Mouse (Mus musculus): ENCODE results near the gene Gstm6.
"Not testable (repeated sequence)": the region's sequence is repeated elsewhere in the genome, so short reads cannot be mapped to it uniquely, and the experiment has no call there.

Gstm6 gene
- long read RNA-seq, experiment 1, transcript Gstm6-205 (8 exons, 1,153 nt): major isoform, 7 of 10 reads
- long read RNA-seq, experiment 1, partial matches to known transcripts: 2 of 10 reads
- long read RNA-seq, experiment 1, other reads (novel, unspliced or antisense): 1 of 10 reads
- long read RNA-seq, experiment 2, partial matches to known transcripts: 0 of 5 reads
- long read RNA-seq, experiment 2, other reads (novel, unspliced or antisense): 1 of 5 reads

DNA sequence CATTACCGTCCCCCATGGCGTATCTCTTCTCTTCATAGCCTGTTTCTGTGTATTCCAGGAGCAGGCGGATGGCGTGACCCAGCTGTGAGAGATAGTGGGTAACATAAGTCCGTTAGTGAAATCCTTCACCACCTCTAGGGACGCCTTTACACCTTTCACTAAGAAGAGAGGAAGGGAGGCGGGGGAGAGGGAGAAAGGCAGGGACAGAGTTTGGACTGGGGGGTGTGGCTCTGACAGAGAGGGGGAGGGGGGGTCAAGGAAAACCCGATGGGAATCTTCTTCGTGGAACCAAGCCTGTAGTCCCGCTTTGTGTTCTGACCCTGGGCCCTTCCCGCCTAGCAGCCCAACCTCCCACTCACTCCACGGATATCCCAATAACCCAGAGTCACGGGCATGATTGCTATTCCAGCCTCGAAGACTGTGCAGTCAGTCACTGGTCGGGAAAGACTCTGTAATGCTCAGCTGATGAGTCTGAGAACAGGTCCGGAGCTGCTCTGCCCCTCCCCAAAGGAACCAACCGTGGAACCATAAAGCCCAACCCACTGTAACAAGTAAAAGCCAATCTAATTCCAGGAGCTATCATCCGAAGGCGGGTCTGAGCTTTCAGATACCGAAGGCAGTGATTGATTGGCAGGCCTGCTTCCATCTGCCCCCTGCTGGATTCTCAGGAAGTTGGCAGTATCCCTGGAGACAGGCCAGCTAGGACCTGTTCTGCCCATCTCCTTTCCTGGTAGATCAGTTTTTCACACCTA, at the start of gene Gstm6:
Gstm6 (minus strand) TSS at position 511 of the 752 bp plus-strand sequence.
- intact Hi-C loops (cut with DNase I): loop anchor here (5.0 kb wide), 1 partner anchor 119 kb away; no protein-coding TSS in a partner anchor

DNA sequence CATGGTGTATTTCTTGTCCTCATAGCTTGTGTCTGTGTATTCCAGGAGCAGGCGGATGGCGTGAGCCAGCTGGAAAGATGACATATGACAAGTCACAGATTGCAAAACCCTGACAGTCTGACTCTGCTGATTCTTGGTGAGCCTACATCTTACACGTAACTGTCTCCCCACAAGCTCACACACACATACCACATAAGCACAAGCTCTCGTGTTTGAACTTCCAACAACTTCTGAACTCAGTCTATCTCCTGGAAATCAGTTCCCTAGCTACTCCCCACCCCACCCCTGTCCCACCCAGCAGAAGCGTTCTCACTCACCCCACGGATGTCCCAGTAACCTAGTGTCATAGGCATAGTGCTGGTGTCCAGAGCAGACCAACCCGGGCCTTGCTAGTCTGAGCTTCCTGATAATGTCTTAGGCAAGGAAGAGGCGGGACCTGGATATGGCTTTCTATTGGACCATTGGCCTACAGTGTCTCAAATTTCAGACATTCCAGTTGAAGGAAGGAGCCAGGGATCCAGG, 42.6 kb upstream of the Gstm6 start, which contains the start of gene Gstm2:
Gstm2 (minus strand) TSS at position 413 of the 522 bp plus-strand sequence.
- intact Hi-C loops (cut with DNase I): no loop called here

DNA sequence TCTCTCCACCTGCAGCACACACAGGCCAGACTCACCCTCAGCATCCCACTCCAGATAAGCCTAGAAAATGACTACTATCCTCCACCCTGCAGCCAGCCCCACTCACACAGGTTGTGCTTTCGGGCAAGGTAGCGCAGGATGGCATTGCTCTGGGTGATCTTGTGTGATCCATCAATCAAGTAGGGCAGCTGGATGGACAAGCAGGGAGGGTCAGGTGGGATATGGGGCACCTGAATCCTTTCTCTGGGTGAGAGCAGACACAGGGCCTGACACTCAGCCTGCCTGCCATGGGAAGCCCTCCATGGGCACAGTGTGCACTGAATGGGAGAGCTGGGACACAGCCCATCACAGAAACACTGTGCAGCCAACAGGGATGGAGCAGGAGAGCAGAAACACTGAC, 41.6 kb upstream of the Gstm6 start:
- intact Hi-C loops (cut with DNase I): not testable (repeated sequence)

DNA sequence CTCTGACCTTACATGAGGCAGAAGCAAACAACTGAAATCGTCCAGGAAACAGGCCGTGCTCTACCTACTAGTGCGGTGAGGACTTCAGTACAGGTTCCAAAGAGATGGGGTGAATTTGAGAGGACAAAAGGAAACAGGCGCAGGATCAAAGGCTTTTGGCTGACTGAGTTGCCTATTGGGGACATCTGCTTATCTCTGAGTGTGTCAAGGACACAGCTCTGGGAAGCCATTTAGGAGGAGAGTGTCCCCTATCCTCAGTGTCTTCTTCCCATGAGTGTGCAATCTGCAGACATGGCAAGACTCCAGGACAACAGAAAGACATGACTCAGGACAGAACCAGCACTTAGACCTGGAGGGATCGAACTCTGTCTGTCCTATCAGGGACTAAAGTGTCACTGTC, 40.9 kb upstream of the Gstm6 start:
- intact Hi-C loops (cut with DNase I): no loop called here

DNA sequence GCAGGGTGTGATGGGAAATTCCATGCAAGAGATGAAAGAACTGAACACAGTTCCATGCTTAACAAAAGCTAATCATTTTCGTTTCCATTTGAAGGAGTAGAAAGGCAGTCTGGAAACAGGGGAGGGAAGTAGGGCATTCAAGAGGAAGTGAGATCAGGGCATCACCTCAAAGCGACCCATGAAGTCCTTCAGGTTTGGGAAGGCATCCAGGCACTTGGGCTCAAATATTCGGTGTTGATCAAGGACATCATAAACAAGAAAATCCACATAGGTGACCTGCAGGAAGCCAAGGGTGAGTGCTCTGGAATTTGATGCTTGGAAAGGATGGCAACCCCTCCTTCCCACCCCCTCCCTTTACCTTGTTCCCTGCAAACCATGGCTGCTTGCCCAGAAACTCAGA, 40.2 kb upstream of the Gstm6 start:
- intact Hi-C loops (cut with DNase I): no loop called here

DNA sequence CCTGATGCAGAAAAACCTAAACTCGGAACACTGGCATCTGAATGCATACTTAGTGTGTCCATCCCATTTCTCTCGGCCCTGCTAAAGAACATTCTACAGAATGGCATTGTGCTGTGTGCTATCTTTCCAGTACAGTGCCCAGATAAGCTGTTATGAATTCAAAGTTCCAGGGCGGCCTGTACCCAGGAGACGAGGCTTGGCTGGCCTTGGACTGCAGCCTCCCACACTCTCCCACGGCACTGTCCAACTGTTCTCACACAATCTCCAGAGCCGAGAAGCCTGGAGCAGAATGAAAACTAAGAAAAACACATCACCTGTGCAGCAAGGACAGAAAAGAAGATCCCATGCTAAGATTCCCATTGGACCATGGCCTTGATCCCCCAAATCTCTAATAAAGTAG, 39.2 kb upstream of the Gstm6 start:
- intact Hi-C loops (cut with DNase I): no loop called here

DNA sequence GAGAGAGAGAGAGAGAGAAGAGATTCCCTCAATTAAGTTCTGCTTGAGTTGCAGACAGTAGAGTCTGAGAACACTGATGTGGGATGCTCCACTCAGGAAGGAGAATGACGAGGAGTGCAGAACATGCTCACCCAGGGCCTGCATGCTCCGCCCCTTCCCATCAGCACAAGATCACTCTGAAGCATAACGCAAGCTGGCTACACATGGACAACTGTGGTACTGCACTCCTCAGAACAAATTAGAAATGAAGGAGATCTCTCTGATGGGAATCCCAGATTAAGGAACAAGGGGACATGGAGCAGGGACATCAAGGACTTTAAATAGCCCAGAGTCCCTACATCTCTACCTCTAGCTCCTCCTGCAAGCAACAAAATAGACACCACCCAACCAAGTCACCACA, 37.7 kb upstream of the Gstm6 start:
- intact Hi-C loops (cut with DNase I): no loop called here

DNA sequence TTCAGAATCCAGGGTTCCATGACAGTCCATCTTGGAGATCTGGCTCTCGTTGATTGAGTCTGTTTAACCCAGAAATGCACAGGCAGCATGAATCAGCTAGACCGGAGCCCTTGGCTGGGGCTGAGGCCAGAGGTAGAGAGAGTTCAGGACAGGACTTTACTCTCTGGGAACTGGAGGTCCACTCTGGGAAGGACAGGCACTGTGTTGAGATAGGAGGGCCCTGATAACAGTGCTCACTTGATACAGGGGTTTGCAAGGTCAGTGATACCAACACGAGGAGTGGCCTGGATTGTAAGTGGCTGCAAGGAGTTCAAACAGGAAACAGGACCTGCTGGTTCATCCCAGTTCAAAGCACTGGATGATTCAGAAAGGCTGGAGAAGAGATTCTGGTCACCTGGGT, 34.1 kb upstream of the Gstm6 start:
- intact Hi-C loops (cut with DNase I): no loop called here

DNA sequence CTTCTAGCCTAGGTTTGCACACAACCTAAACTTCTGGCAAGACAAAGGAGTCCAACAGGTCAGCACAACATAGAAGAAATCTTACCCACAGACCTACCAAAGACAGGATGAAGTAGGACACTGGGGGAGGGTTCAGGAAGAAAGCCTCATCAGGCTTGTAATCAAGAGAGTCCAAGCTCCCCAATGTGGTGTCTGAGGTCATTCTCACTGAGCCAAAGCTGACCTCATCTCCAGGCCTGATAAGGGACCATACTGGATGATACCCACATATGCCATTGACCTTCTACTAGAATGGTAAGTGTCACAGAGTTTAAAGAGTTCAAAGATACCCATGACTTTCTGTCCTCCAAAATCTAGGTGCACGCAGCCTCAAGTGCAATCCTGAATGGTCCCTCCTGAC, 30.7 kb upstream of the Gstm6 start:
- intact Hi-C loops (cut with DNase I): no loop called here

DNA sequence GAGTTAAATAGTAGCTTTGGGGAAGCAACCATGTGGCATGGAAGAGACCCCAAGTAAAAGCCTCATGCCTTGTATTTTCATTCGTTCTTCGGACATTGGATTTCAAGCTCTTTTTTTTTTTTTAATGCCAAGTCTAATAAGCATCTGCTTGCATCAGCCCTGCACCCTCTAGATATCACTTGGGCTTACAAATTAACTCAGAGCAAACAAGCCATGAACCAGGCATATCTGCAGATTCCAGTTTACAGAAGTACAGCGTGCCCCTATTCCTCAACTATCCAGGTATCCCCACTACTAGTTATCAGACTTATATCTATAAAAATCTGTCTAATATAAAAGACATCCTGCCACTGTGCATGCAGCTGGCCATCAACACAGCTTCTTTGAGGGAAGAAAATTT, 28.5 kb upstream of the Gstm6 start:
- intact Hi-C loops (cut with DNase I): no loop called here

DNA sequence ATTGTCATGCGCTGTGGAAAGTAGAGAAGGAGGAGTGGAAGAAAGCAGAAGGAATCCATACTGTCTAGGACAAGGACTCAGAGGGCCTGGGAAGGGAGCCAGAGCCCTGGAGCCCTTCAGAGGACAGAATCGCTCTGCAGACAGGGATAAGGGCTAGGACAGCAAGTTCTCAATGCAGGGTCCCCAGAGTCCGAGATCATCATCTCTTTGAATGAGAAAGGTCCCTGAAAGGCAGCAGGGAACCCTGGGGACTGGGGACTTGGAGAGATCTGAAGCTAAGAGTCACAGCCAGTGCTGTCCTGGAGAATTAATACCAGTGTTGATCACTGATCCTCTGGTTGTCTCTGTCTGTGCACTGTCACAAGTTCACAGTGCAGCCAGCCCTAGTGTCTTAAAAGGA, 27.6 kb upstream of the Gstm6 start:
- intact Hi-C loops (cut with DNase I): not testable (repeated sequence)

DNA sequence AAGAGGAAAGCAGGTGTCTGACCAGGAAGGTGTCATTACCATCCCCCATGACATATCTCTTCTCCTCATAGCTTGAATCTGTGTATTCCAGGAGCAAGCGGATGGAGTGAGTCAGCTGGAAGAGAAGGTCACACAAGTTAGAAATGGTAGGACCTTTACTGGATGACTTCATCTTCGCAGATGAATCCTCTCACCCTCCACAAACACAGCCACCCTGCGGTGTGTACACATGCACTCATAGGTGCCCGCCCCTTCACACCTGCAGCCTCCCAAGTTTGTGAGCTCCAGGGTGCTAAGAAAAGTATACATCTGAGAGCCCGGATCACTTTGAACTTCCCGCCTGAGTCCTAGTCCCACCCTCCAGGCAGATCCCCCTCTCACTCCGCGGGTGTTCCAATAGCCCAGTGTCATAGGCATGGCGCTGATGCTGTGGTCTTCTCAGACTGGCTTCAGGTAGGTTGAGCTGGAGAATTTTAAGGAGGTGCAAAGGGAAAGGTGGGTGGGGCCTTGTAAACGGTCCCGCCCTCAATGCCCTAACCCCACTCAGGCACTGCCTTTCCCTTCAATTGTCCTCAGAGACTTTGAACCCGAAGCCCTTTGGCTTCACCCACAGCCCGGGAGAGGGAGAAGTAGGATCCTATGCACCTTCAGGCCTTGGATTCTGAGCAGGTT, 25.3 kb upstream of the Gstm6 start, which contains the start of gene Gstm3:
Gstm3 (minus strand) TSS at position 560 of the 672 bp plus-strand sequence.
- intact Hi-C loops (cut with DNase I): no loop called here

DNA sequence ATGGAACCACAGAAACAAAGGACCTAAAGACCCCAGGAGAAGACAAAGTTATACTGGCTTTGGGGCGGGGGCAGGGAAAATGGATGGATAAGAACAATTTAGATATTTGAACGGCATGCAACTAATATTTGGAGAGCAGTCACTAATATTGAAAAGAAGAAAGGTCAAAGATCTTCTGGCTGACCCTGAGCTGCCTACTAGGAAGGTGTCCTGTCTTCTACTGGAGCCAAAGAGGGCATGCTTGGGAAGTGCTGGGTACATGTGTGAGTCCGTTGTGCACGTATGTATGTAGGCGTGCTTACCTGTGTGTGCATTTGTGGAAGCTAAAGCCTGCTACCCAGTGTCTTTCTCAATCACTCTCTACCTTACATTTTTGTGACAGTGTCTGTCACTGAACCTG, 23.1 kb upstream of the Gstm6 start:
- intact Hi-C loops (cut with DNase I): no loop called here

DNA sequence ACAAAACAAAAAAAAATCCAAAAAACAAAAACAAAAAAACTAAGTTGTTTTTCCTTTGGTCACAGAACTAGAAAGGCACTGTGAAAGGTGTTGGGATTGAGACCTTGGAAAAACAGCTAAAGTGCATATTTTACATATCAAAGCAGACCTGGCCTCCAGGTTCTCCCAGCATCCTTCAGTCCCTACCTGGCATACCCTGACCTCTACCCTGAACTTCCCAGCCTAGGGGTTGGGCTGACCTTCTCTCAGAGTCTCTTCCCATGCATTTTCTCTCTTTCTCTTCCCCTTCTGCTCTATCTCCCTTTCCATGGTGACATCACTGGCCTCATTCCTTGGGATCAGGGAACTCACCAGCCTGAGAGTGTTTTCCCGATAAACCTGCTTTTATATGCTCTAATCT, 22.0 kb upstream of the Gstm6 start:
- intact Hi-C loops (cut with DNase I): no loop called here

DNA sequence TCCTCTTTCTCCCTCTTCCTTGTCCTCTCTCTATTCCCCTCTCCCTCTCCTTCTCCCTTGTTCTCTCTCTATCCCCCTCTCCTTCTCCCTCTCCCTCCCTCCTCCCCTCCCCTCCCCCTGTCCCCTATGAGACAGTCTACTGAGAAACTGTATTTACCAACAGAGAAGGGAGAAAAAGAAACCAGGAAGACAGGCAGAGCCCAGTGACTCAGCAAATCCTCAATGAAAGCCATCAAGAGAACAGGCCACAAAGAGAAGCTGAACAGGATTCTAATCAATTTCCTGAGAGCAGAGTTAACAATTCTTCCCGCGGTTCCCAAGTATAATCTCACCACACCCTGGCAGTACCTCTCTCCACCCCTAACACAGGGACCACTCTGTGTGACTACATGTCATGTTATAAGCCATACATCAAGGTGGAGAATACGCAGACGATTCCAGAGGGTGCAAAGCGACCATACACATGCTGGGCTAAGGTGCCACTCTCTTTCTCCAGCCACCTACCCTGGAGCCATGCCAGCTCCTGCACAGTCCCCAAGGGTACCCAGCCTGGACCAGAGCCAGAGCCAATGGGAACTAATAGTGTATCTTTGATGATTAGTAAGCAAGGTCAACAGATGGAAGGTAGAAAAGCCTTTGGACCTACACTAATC, 21.2 kb upstream of the Gstm6 start:
- intact Hi-C loops (cut with DNase I): no loop called here

DNA sequence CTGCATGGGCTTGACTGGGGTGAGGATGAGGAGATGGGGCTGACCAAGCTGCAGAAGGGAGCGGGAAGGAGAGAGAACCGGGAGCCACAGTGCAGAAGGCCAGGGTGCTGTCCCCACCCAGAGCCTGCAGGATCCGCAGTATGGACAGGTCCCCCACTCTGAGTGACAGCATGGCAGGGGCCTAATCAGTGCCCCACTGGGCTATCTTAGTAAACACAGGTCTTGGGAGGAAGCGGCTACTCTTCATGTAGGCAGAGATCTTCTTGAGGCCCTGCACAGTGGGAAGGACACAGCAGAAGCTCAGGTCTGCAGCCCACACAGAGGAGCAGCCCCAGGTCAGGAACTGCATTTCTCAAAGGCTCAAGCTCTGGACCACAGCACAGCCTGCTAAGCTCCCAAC, 20.5 kb upstream of the Gstm6 start:
- intact Hi-C loops (cut with DNase I): no loop called here

DNA sequence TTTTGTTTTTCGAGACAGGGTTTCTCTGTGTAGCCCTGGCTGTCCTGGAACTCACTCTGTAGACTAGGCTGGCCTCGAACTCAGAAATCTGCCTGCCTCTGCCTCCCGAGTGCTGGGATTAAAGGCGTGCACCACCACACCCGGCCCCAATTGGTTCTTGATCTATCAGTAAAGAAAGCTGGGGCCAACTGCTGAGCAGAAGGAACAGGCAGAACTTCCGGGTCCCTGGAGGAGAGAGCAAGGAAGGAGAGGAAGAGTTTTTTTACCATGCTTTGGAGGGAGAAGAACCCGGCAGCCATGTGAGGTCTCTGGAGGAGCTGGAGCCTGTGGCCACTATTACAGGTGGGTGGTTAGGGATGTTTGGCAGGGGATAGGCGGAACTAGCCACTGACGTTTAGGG, 11.7 kb upstream of the Gstm6 start:
- intact Hi-C loops (cut with DNase I): loop anchor here (10.0 kb wide), 1 partner anchor 190 kb away; the partner anchor contains the start of gene Gnai3

DNA sequence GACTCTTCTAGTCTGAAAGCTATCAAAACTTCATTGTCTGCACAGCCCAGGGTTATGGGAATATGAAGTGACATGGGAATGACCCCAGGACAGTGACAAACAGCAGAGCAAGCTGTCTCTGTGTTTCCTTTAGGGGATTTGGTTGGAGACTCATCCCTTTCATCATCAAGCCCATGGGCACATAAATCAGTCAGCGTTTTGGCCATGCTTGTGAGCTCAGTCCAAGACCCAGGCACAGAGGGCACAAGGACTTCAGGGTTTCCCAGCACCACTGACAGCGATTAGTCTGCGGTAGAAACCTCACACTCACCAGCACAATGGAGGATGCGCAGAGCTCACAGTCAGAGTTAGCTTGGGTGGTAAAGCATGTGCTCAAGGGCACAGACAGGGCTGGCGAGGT, 10.4 kb upstream of the Gstm6 start:
- intact Hi-C loops (cut with DNase I): loop anchor here (1.0 to 10.0 kb wide), 2 partner anchors 64 to 191 kb away; partner anchors contain the start of gene Gnai3

DNA sequence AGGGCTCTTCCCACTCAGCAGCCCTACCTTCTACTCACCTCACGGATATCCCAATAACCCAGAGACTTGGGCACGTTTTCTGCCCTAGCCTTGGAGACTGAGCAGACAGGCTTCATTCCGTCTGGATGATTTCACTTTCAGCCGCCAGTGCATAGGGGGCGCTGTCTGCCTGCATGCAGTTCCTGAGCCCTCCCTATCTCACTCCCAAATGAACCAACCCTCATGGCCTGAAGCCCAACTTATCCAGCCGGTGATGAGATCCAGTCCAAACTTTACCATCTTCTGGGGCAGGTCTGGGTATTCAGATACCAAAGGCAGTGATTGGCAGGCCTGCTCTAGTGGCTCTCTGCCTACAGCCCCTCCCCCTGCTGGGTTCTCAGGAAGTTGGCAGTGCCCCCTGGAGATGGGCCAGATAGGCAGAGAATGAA, 9.8 kb upstream of the Gstm6 start:
- intact Hi-C loops (cut with DNase I): loop anchor here (1.0 to 10.0 kb wide), 2 partner anchors 65 to 191 kb away; partner anchors contain the start of gene Gnai3

DNA sequence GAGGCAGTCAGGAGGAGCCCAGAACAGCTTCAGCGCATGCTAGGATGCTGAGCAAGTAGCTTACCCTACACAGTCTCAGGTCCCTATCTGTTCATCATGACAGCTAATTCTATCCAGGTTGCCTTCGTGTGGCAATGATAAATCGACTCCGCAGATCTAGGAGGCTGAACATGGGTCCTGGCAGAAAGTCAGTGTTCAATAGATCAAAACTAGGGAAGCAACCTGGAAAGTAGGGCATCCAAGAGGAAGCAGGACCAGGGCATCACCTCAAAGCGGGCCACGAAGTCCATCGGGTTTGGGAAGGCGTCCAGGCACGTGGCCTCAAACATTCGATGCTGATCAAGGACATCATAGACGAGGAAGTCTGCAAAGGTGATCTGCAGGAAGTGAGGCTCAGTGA, 7.0 kb upstream of the Gstm6 start:
- intact Hi-C loops (cut with DNase I): loop anchor here (10.0 kb wide), 1 partner anchor 194 kb away; the partner anchor contains the start of gene Gnai3

DNA sequence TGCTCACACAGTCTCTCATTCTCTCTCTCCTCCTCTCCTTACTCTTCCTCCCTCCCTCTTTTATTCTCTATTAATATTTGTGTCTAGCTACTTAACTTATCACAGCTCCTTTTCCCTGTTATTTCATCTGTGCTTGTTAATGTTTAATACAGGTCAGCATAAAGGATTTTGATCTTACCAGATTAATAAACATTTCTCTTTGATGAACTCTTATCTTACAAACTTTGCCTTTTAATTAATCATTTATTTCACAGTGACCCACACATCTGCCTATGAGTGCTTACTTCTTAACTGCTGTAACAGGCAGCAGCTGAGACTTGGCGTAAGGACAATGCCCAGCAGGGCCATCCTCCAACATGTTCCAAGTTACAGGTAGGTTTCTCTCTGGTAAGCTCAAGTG, 5.9 kb upstream of the Gstm6 start:
- intact Hi-C loops (cut with DNase I): not testable (repeated sequence)

Measured in adrenal gland (tissue).